Mouse (Mus musculus): ENCODE results near the gene Hdac4.

Gene Hdac4

DNA sequence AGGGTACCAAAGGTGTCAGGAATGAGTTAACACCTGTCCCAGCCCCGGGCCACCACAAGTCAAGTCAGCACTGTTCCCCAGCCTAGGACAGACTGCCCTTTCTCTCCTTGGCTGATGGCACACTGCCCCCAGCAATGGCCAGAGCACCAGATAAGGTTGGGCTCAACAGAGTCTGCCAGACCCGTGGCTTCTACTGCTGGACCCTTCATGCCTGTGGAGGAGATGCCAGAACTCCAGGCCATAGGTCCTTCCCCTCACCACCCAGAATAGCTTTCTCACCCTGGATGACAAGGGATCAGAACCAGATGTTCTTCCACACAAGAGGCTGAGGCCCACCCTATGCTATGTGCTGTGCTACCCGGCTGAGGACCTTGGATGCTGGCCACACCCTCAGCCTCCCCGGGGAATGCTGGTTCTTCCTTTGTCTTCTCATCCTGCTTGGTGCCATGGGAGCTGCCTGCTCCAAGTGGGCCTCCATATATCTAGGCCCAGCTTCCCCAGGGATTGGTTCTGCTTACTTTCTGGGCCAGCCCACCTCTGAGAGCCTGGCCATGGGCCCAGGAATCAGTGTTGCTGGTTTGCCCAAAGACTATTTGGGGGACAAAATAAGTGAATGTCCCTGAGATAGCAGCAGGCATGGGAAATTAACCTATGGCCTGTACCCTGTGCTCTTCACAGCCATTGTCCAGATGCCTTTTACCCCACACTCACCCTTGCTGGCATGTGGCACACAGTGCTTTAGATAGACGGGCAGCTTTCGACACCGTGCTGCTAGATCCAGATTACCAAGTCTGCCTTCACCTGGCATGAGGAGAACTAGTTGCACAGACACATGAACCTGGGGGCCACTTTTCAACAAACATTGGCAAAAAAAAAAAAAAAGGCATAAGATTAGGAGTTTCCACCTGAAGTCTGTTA is 273.0 kb downstream of the Hdac4 start:
- DNase-seq (ENCODE audit: low read depth, low spot score): no peak

DNA sequence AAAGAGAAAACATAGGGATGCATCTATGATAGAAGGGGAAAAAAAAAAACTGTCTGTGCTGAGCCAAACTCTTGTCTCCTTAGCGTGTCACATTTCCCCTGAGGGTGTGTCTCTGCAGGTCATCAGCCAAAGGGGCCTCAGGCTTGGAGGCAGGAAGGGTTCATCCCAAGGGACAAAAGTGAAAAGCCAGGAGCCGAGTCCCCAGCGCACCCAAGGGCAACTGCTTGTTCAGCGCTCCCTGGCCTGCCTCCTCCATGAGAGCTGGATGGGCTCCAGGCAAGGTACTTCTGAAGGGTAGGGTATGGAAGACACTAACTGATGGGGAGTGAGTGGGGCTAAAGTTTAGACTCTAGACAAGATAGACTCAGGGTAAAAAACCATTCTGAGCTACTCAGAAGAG is 273.8 kb downstream of the Hdac4 start:
- no peak for DNase-seq (ENCODE audit: low read depth, low spot score)

DNA sequence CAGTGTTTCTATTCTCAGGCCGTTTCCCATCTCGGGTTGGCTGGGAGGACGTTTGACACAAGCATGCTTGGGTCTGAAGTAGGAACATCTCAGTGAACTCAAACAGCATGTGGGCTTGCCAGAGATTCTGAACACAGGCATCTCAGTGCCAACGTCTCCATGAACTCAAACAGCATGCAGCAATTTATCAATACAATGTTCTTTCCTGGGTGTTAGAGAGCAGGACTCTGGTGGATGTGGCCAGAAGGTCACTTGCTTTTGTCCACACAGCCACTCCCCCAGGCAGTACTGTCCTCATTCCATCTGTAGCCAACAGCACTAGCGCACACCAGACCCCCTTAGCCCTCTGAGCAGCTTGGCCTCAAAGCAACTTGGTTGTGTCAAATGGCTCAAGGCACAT is 274.2 kb downstream of the Hdac4 start:
- DNase-seq (ENCODE audit: low read depth, low spot score): no peak

DNA sequence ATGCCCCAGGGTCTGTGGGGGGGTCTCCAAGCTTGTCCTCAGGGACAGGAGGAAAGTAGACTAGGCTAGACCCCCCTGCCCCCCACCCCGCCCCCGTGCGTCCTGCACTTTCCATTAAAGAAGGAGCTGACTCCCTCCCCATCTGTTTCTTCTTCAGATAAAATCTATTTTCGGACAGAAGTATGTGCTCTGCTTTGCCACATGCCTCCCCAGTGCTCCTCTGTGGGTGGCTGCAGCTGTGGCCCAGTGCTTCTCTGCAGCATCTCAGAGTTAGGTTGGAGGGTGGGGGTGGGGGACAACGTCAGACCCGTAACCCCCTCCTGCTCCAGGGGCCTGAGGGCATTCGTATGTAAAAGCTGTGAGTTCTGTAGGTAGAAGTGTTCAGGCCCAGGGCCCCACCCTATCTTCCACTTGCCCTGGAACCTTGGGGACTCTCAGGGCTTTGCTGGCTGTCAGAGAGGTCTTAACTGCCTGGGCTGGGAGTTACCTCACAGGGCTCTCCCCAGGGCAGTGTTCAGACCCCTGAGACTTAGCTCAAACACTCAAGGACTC is 275.4 kb downstream of the Hdac4 start:
- DNase-seq (ENCODE audit: low read depth, low spot score): no peak

DNA sequence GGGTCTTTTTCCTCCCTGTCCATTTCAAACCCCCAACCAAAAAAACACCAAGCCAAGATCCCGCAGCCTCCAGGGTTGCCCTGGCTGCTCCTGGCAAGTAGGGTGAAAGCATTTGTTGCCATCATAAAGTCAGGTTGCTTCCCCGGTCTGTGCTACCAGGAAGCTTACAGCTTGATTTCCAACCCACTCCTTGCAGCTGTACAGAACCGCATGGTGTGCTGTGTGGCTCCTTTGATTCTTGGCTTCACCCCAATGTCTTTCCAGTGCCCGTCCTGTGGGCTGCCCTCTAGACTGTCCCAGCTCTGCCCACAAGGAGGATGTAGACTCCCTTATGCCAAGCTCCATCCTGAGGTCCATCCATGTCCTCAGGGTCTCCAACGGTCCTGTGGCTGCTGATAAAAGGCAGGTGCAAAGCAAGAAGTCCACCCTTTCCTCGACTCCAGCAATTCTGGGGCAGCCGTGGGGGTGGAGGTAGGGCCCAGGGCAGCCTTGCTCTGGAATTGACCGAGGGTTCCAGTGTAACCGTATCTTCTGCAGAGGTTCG is 277.2 kb downstream of the Hdac4 start:
- no peak for DNase-seq (ENCODE audit: low read depth, low spot score)

DNA sequence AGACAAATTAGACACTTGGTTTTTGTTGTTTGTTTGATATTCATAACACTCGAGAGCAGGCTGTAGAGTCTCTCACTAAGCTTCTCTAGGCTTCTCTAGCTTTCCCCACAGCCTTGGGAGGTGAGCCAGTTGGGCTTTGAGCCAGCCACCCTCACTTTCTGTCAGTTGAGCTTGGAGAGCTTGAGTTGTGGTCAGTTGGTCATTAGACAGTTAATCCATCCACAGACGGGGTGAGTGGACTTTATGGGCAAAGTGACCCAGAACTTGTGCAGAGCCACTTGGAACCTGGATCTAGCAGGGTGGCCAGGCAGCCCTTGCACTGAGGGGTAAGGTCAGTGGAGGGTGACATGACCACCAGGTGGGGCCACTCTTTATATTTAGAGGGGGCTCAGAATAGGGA is 277.9 kb downstream of the Hdac4 start:
- DNase-seq (ENCODE audit: low read depth, low spot score): no peak

DNA sequence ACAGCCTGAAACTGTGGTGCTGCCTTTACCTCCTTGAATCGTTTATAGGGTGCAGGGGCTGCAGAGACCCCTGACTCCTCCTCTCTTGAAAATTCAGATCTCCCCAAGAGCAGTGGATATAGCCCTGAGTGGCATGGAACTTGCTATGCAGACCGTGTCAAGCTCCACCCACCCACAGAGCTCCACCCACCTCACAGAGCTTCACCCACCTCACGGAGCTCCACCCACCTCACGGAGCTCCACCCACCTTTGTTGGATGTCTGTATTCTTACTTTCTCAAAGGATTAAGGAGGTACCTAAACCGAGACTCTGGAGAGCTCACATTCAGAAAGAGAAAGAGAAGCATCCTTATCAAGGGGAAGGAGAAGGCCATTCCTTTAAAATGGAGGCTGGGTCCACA is 279.5 kb downstream of the Hdac4 start:
- DNase-seq (ENCODE audit: low read depth, low spot score): no peak

DNA sequence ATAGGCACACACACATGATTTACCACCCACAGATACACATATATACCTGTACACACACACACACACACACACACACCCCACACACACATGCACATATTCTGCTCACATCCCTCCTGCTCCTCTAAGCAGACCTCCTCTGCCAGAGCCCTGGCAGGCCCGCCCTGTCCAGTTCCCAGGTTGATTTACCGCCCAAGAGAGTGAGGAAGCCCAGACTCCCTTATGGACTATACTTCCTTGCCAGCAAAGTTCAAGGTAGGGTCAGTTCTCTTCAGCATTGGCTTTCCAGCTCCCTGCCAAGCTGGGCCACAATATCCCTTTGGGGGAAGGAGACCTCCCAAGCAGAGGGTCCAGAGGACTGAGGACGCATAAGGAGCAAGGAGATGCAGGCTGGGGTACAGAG is 280.9 kb downstream of the Hdac4 start:
- no peak for DNase-seq (ENCODE audit: low read depth, low spot score)

DNA sequence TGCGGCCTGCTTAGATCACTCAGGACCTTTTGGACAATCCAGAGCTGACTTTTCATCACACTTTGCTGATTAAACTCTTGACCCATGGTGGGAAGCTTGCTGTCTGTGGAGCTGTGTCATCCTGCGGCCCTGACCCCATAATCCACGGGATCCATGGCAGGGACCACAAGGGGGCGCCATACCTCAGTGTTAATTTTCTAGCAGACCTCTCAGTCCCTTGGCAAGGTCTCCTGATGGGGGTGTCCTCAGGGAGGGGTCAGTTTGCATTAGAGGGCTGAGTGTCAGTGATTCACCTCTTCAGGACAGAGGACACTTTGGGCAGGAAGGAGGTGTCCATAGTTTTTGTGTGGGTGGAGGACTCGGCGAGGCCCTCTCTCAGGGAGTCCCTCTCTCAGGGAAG is 281.6 kb downstream of the Hdac4 start:
- DNase-seq (ENCODE audit: low read depth, low spot score): peak; percentile 67

DNA sequence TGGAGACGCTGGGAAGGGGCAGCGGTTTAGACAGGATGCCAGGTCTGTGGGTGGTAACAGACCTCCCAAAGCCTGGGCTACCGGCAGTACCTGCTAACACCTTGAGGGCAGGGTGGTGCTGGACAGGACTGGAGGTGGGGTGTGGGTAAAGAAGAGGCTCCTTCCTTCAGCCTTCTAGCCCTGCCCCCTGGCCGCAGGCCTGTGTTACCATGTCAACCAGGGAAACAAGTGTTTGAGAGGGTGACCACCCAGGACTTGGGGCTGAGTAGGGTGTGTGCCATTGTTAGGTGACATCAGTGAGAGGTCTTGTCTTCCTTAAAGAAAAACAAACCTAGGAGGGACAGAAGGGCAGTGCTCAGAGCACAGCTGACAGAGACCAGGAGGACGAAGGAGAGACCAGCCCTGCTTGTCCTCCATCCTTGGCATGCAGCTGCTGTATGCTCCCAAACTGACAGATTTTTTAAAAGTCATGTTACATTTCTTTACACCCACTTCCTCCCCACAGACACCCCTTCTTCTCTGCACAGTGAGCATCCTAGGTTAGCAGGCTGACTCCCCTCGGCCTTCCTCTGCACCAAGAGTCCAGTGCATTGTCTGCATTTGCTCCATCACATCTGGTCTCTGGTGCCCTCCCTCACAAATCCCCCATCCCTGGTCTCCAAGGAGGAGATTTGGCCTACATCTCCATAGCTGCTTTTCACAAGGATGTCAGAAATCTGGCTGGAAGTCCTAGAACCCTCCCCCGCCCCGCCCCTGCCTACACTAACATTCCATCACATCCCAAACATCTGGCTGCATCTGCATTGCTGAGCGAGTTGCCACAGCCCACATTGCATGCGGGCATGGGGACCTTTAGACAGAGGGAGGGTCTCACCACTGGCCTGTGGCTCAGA is 283.0 kb downstream of the Hdac4 start:
- DNase-seq (ENCODE audit: low read depth, low spot score): no peak

DNA sequence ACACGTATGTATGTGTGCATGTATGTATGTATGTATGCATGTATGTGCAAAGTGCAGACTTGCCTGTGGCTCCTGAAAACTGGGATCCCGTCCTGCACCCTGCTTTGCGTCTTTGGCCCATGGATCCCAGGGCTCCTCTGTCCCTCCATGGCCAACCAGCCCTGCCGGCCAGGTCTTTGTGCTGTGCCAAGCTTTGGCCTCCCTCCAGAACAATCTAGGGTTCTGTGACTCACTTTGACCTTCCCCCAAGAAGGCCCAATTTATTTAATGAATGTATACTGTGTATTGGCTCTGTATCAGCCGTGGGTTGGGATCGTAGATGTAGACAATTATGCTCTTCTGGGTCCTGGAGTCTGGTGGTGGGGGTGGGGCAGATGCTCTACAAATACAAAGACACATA is 290.2 kb downstream of the Hdac4 start:
- no peak for DNase-seq (ENCODE audit: low read depth, low spot score)

DNA sequence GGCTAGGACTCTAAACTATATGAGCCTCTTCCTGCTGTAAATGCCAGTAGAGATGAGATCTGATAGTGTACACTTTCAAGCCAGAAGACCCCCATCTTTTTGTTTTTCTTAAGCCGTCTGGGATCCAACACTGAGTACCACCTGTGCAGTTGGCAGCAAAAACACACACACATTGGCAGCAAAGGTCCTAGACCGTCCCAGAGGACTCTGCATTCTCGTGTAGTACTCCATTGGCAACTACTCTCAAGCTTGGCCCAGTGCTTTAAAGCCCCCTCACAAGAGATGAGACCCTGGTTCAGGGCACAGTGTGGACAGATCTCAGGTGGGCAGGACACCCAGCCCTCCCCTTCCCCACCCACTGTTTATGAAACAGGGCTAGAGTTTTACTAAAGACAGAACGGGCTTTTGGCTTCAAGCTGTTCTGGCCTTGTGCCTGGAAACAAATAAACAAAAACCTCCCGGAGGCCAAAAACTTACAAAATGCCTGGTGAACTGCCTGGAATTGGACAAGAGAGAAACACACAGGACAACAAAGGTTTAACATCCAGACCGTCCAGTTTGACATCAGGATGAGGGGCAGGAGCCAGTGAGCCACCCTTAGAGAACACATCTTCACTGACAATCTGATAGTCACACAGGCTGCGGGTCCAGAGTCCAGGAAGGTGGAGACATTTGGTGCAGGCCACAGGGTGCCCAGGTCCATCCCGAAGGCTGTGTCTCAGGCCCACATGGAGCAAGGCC is 292.1 kb downstream of the Hdac4 start:
- no peak for DNase-seq (ENCODE audit: low read depth, low spot score)

DNA sequence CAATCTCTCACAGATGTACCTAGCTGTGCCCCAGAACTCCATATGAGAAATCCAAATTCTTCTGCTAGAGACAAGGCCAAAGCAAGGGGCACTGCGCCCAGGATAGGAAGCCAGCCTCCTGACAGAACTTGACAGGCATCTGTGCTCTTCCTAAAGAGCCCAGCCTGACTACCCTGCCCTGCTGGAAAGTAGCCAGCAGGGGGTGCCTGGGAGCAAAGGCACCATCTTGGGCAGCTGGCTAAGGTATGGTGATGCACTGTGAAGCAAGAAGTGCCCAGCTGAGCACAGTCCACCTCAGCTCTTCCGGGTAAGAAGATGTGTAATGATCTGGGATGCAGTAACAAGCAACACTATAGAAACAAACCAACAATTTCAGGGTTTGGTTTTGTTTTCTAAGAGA is 298.4 kb downstream of the Hdac4 start:
- peak; percentile 45 for DNase-seq (ENCODE audit: low read depth, low spot score)

DNA sequence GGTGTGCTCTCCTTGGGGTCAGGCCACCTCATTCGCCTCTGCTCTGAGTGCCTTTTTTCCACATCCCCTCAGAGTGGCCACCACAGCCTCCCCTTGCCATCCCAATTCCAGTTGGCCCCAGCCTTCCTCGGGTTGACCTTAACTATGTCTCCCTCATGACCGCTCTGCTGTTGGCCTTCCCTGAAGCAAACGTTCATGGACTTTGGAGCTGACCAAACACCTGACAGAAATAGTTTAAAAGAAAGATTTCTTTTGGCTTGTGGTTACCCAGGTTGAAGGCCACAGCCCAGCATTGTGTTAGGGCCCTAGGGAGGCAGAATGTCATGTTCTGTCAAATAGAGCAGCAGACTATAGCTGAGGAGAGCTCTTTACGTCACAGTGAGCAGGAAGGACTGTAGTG is 301.2 kb downstream of the Hdac4 start:
- DNase-seq (ENCODE audit: low read depth, low spot score): no peak

DNA sequence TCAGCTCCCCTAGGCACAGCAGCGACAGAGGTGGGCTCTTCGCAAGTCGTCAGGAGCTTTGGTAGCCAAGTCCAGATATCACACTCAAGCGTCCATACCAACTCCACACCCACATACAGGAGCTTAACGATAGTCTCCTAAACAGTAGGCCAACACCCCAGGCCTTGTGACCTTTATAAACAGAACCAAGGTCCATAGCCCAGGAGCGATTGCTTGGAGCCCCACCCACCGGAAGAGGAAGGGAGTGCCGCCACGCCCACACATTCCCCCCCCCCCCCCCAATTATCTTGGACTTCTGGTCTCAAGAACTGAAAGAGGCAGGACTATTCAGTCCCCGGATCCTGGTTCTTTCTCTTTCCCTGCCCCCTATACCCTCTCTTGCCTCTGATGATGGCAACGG is 301.9 kb downstream of the Hdac4 start:
- no peak for DNase-seq (ENCODE audit: low read depth, low spot score)

DNA sequence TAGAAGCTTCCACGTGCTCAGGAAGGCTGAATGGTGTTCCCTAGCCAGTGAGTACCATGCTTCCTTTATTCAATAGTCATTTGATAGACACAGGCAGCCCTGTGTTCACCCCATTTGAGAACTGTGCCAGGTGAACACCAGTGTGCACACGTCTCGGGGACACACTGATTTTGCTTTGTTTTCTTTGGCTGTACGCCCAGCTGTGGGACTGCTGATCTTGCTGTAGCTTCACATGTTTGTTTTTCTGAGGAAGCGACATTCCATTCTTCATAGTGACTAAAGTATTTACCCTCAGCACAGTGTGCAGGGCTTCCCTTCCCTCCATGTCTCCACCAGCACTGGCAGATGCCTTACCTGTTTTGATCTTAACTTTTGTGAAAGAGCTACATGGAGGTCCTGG is 312.4 kb downstream of the Hdac4 start:
- DNase-seq (ENCODE audit: low read depth, low spot score): no peak

DNA sequence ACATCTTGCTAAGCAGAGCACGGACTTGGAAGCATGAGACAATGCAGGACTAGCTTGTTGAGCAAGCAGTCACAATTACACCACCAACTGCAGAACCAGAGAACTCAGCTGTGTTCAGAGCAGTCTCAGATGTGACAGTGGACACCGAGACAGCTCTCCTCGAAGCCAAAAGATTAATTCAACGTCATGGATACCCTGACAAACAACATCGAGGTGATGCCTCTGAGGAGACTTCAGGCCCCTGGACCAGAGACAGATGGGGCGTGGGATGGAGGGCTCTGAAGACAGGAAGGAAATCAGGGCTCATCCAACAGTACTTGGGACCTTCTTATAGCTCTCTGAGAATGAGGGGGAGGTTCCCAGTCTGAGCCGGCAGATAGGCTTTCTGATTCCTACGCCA is 314.6 kb downstream of the Hdac4 start:
- no peak for DNase-seq (ENCODE audit: low read depth, low spot score)

DNA sequence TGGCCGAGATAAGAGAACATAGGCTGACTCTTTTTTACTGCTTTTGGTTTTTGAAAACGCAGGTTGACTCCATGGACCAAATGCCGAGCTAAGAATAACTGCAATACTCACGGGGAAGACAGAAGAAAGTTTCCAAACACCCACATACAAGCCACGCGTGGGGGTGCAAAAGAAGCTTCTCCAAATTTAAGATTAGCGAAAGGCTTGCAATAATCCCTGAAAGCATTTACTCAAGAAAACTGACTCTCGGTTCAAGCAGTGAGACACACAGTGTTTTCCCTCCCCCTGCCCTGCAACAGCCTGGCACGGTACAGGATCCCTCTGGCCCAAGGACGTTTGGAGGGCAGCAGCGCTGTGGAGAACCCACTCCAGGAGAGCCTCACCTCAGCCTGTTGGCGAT is 315.3 kb downstream of the Hdac4 start:
- no peak for DNase-seq (ENCODE audit: low read depth, low spot score)
